Mouse (Mus musculus) midbrain, postnatal 0 days (tissue): ENCODE measurements at regions not wholly inside any gene's neighbourhood (a gene's known extent, or its start where the extent isn't known, plus 50 kb on each side); places are given as distances from the start of the nearest gene placed in this dataset.

ENCODE experiments used
- ATAC-seq: fragments of 200-750 bp; cut with Nextera tagmentation; 2 replicates; pipeline ENCODE4 v1.8.0; 2017; ENCODE audit warnings: moderate number of reproducible peaks, mild to moderate bottlenecking, moderate TSS enrichment, moderate library complexity; ENCODE audit not compliant: low FRiP score
- DNase-seq: peaks from one replicate; pipeline ENCODE4 v3.0.0-alpha.2; 2015; ENCODE audit warnings: low spot score
- H3K27ac ChIP-seq: fragments of 300-500 bp; sonication (generic); 2 replicates; pipeline ENCODE4 v1.5.1; 2014; ENCODE audit warnings: low read depth, mild to moderate bottlenecking, low read length, mixed read lengths
- H3K27me3 ChIP-seq: fragments of 300-500 bp; sonication (generic); 2 replicates; pipeline ENCODE4 v1.6.1; 2014; ENCODE audit warnings: low read length, control low read depth, mixed read lengths; ENCODE audit not compliant: insufficient read depth
- H3K36me3 ChIP-seq: fragments of 300-500 bp; sonication (generic); 2 replicates; pipeline ENCODE4 v1.6.1; 2014; ENCODE audit warnings: low read length, control low read depth, mixed read lengths; ENCODE audit not compliant: insufficient read depth
- H3K4me1 ChIP-seq: fragments of 300-500 bp; sonication (generic); 2 replicates; pipeline ENCODE4 v1.6.1; 2014; ENCODE audit warnings: mild to moderate bottlenecking, control low read depth, antibody characterized with exemption, low read length, mixed read lengths; ENCODE audit not compliant: insufficient read depth
- H3K4me2 ChIP-seq: fragments of 300-500 bp; sonication (generic); 2 replicates; pipeline ENCODE4 v1.6.1; 2014; ENCODE audit warnings: low read depth, mild to moderate bottlenecking, low read length, mixed read lengths; ENCODE audit not compliant: poor library complexity, severe bottlenecking
- H3K4me3 ChIP-seq: fragments of 300-500 bp; sonication (generic); 2 replicates; pipeline ENCODE4 v1.5.1; 2014; ENCODE audit warnings: low read depth, mild to moderate bottlenecking, low read length, moderate library complexity
- H3K9ac ChIP-seq: fragments of 300-500 bp; sonication (generic); replicated peaks from 2 replicates; pipeline ENCODE4 v1.6.1; 2014; ENCODE audit warnings: mild to moderate bottlenecking, low read length, moderate library complexity, mixed read lengths; ENCODE audit not compliant: poor library complexity, severe bottlenecking
- H3K9me3 ChIP-seq: fragments of 300-500 bp; sonication (generic); 2 replicates; pipeline ENCODE4 v1.6.1; 2016; ENCODE audit warnings: low read length, control low read depth
- CTCF ChIP-seq: IDR thresholded peaks from 2 replicates; pipeline ENCODE4 v1.5.1; 2016; ENCODE audit warnings: antibody characterized with exemption, mild to moderate bottlenecking
- WGBS: fragments of 180-500 bp; shearing (Covaris S2); extraction: QIAGEN DNeasy Blood & Tissue Kit; methylation state at CpG from one replicate; pipeline ENCODE4 v1.1.7; 2014; 5-methylcytosine and 5-hydroxymethylcytosine counted together

DNA sequence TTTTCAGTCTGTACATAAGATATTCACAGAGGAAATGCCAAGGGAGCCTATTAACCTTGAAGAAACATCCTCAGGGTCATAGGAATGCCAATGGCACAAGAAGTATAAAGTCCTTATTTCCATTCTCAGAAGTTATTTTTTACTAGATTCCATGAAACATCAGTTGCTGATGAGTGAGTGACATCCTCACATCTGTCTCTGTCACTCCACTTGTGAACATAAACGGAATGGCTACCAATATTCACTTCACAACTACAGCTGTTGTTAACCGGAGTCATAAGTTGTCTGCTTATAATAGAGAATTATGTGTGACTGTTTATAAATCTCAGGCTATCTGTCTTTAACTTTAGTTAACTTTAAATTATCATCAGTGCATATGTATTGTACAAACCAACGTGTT lies 278.0 kb upstream of the Mctp2 start:
- H3K36me3 ChIP-seq = no peaks in the 10 kb centered on the region
- ATAC-seq (no peak), DNase-seq (no peak)
- no peaks in the 10 kb centered on the region for H3K27me3 ChIP-seq
- H3K4me1 ChIP-seq = no peaks in the 10 kb centered on the region
- WGBS = 78% methylated on average over 3 of the region's 3 CpGs
- no peak overlapping the region for H3K4me2 ChIP-seq
- H3K27ac ChIP-seq = no peak overlapping the region
- no peak overlapping the region for H3K9ac ChIP-seq
- H3K4me3 ChIP-seq = no peak overlapping the region
- TF ChIP-seq CTCF = no peak
- no peaks in the 10 kb centered on the region for H3K9me3 ChIP-seq

DNA sequence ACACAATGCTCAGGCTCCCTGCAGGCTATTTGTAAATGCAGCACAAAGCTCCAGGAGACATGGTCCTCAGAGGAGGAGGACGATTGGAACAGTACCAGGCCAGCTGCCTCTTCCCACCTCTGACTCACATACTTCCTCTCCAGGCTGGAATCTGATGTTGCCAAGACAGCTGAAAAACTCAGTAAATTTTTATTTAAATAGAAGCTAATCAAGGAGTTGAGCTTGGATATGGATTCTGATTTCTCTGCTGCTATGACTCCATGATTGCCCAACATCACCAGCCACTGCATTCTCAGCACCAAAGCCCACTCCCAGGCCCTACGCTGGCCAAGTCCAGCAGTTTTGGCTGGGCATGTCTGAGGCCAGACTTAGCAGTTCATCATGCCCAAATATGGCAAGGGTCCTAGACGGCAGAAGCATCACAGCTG lies 282.8 kb upstream of the Mctp2 start:
- Histone ChIP-seq H3K36me3 (no peaks in the 10 kb centered on the region), H3K27me3 (no peaks in the 10 kb centered on the region), H3K9ac (no peak overlapping the region), H3K4me1 (no peaks in the 10 kb centered on the region), H3K27ac (no peak overlapping the region), H3K4me3 (no peak overlapping the region), H3K9me3 (no peaks in the 10 kb centered on the region), H3K4me2 (no peak overlapping the region)
- TF ChIP-seq CTCF = no peak
- WGBS = 68% methylated on average over 3 of the region's 3 CpGs
- DNase-seq (no peak), ATAC-seq (no peak)

DNA sequence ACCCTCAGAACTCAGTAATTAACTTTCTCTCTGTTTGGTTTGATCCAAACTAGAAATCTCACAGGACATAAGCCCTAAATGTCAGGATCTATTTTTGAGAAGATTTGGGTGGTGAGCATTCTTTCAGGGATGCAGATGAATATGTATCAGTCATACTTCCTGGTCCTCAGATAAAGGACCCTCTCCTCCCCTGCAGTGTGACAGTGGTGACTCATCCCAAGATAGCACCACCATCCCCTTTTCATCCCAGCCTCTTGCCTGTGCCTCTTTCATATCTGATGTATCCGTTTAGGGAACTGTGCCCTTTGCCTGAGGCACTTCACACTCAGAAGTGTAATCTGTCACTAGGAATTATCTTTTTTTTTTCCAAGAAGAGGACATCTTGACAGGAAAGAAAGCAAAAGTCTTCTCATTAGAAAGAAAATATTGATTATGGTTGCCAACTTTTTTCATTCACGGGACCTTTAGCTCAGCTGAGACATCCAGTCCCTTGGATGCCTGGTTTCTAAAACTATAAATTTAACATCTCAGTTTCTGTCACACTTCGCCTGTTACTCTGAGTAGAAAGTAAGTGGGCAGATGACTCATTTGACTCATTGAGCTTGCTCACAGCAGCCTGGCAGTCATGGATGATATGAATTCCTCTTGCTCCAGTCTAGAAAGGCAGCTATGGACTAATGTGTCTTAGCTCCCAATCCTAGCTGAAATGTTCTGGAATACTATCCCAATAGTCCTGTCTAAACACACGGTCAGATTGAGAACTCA lies 284.1 kb upstream of the Mctp2 start:
- no peaks in the 10 kb centered on the region for H3K9me3 ChIP-seq
- no peaks in the 10 kb centered on the region for H3K36me3 ChIP-seq
- no peaks in the 10 kb centered on the region for H3K27me3 ChIP-seq
- no peak overlapping the region for H3K4me3 ChIP-seq
- ATAC-seq (no peak), DNase-seq (no peak)
- WGBS = 74% methylated on average over 4 of the region's 4 CpGs
- no peaks in the 10 kb centered on the region for H3K4me1 ChIP-seq
- H3K27ac ChIP-seq = no peak overlapping the region
- H3K9ac ChIP-seq = no peak overlapping the region
- no peak for TF ChIP-seq CTCF
- no peak overlapping the region for H3K4me2 ChIP-seq

DNA sequence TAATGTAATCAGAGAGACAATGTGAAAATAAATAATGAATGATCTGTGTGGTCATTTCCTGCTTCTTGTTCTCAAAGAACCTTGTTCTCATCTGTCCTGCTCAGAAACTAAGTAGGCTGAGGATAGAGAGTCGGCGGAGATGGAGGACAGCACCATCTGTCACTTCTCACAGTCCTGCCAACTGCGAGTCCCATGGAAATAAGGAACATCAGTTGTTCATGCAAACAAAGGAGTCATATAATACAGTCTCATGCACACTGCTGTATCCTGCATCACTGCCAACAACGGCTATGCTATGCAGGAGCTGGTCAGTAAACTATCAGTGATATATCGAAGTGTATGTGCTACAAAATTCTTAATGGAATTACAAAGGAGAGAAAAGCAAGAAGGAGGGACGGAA lies 285.7 kb upstream of the Mctp2 start:
- DNase-seq (peak; percentile 65), ATAC-seq (no peak)
- whole genome bisulfite sequencing = 74% methylated on average over 6 of the region's 6 CpGs
- H3K9ac ChIP-seq = no peak overlapping the region
- H3K27ac ChIP-seq = no peak overlapping the region
- no peaks in the 10 kb centered on the region for H3K4me1 ChIP-seq
- no peaks in the 10 kb centered on the region for H3K36me3 ChIP-seq
- H3K4me3 ChIP-seq = no peak overlapping the region
- TF ChIP-seq CTCF = no peak
- no peaks in the 10 kb centered on the region for H3K27me3 ChIP-seq
- no peaks in the 10 kb centered on the region for H3K9me3 ChIP-seq
- H3K4me2 ChIP-seq = no peak overlapping the region

DNA sequence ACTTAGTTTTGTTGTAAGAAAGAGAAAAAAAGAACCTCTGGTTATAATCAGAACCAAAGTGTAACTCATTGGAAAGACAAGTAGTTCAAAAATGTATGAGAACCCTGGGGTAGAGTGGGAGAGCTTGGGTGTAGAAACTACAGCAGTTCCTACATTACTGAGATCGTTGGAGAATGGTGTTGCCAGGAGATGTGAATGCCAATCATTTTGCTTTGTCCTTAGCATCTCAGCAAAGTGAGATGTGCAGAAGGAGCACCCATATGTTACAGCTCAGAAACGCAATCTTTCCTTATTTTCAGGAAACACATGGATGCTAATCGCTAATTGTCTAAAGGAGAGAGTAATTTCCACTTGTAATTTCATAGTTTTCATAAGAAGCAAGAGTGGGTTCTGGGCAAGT lies 286.2 kb upstream of the Mctp2 start:
- no peak overlapping the region for H3K27ac ChIP-seq
- WGBS = 68% methylated on average over 3 of the region's 3 CpGs
- no peak for ATAC-seq

DNA sequence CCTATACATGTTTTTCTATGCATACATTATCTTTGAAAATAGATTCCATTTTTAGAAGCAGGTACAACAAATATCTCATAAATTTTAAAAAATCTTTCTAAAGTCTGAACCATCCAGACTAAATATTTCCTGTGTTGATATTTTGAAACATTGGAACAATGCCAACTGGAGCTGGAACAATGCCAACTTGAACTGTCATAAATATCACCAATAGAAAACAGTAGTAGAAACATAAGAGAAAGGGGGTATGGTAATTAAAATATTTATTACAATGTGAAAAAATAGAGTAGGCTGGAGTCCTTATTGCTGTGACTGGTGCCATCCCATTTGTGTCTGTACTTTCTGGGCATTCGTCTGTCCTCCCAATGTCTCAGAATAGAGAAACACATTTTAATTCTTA lies 286.9 kb upstream of the Mctp2 start:
- no peak for DNase-seq
- TF ChIP-seq CTCF = no peak
- H3K4me1 ChIP-seq = no peaks in the 10 kb centered on the region
- H3K27me3 ChIP-seq = no peaks in the 10 kb centered on the region
- WGBS = 73% methylated on average over 1 of the region's 1 CpGs
- H3K9ac ChIP-seq = no peak overlapping the region
- no peak overlapping the region for H3K4me2 ChIP-seq
- H3K36me3 ChIP-seq = no peaks in the 10 kb centered on the region
- no peak for ATAC-seq
- no peak overlapping the region for H3K4me3 ChIP-seq
- no peak overlapping the region for H3K27ac ChIP-seq
- no peaks in the 10 kb centered on the region for H3K9me3 ChIP-seq

More for the DNA sequence above, 286.2 kb upstream of the Mctp2 start:
- Histone ChIP-seq H3K4me2 (no peak overlapping the region), H3K36me3 (no peaks in the 10 kb centered on the region), H3K9me3 (no peaks in the 10 kb centered on the region), H3K4me1 (no peaks in the 10 kb centered on the region), H3K27me3 (no peaks in the 10 kb centered on the region), H3K4me3 (no peak overlapping the region), H3K9ac (no peak overlapping the region)
- no peak for TF ChIP-seq CTCF
- DNase-seq = peak; percentile 27
